Mouse (Mus musculus): ENCODE measurements at regions not wholly inside any gene's neighbourhood (a gene's known extent, or its start where the extent isn't known, plus 50 kb on each side); places are given as distances from the start of the nearest gene placed in this dataset.

GRCm38 (mm10) chr9:52259459-52259858, 91.1 kb upstream of the Zc3h12c start:
- TF ChIP-seq CTCF (IDR thresholded peaks at IDR 0.05; ENCODE audit: low read depth, low read length) = no peak
- TF ChIP-seq GATA2 (IDR thresholded peaks at IDR 0.05; ENCODE audit: borderline replicate concordance, low read depth, low read length) = no peak
- TF ChIP-seq POLR2AphosphoS5 (IDR thresholded peaks at IDR 0.05; ENCODE audit: insufficient replicate concordance, low read depth, low read length) = no peak

Data from G1E (cell line).